Mouse (Mus musculus) stomach, postnatal 0 days (tissue): ENCODE data around the gene Rpl28.

Experiments used
- CTCF ChIP-seq: IDR thresholded peaks from 2 replicates; pipeline ENCODE4 v1.5.1; 2016; ENCODE audit warnings: antibody characterized with exemption, low read depth, mild to moderate bottlenecking, moderate library complexity
- EP300 ChIP-seq: optimal IDR thresholded peaks from 2 replicates; pipeline ENCODE3; 2016; ENCODE audit warnings: antibody characterized with exemption

DNA sequence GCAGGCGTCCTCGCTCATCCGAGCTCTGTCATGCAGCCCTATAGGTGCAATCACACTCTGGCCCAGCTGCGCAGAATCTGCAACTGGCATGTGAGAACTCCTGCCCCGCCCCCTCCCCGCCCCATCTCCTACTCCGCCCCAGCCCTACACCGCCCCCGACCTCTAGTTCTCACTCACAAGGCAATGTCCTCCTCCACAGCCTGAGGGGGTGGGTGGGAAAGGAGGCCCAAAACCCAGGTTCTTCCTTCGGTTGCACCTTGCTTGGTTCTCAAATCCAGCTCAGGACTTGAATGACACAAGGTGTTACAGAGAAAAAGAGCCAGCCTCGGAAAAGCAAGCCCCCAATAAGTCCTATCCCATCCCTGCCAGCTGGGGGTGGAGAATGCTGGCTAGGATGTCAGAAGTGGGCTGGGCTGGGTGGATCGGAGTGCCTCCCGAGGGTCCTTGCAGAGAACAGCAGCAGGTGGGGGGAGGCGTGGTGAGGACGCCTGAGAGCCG lies 50.0 kb downstream of the Rpl28 start:
- no peak for TF ChIP-seq EP300
- no peak for TF ChIP-seq CTCF
